Mouse (Mus musculus): ENCODE measurements around the gene Rack1.

- TF ChIP-seq CTCF (conservative IDR thresholded peaks at IDR 0.05 in 1 of 2, IDR thresholded peaks at IDR 0.05 in 1 of 2; ENCODE audit: low read depth in 2 of 2, low read length in 2 of 2) (peak; percentile 21 to 69; a peak in 2 of 4 replicates), UBTF (IDR thresholded peaks at IDR 0.05; ENCODE audit: low read depth, low read length) (no peak), HCFC1 (IDR thresholded peaks at IDR 0.05; ENCODE audit: low read depth, low read length) (no peak), POLR2A (IDR thresholded peaks at IDR 0.05; ENCODE audit: low read depth, low read length) (no peak), ELF1 (IDR thresholded peaks at IDR 0.05; ENCODE audit: low read depth, low read length) (no peak), ZNF384 (IDR thresholded peaks at IDR 0.05; ENCODE audit: low read depth, low read length) (no peak), USF2 (conservative IDR thresholded peaks at IDR 0.05; ENCODE audit: low read depth, low read length) (no peak)
Observed at GRCm38 (mm10) chr11:48851270-48851995, 51.3 kb downstream of the Rack1 start.
